ENCODE assay signal across 10 mouse cellular contexts in the genomic region with DNA sequence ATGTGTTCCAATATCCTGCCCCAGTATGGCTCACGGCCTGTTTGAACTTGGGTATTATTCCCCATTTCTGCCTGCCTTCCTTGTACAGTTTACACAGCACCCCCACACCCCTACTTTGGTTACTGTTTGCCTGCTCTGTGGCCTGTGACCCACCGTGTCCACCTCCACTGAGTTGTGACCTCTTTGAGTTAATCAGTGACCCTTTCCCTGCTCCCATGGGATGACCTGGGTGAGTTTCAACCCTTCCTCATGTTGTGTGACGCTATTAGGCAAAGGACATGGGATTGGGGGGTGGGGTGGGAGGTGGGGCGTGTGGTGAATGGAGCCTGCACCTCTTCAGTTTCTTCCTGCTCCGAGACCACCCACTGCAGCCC. TPM values are rescaled to one million over a fixed set of nuclear protein-coding genes. Genes with fewer than 3 reads are reported as not detected.
A peak's percentile ranks its signal among the peaks of the same experiment; 100 is the strongest.
DNase-seq lines count a peak whose midpoint lies in the region; ATAC-seq lines count a peak whose summit lies in the region.
"Had no signal": no experiment of that assay in that cellular context is flagged by ENCODE, and none has a peak within 500 bp of the region (broad histone marks: within the 10 kb centered on the region; RNA-seq: fewer than 3 reads in every experiment).

No protein-coding gene starts in this region.

- no peaks in the 10 kb centered on the region for H3K27me3 ChIP-seq in heart, embryonic 14.5 days (ENCODE audit: control insufficient read depth, insufficient read depth, low read length)
- no peaks in the 10 kb centered on the region for H3K27me3 ChIP-seq in forebrain, embryonic 14.5 days (replicated peaks; ENCODE audit: control insufficient read depth, insufficient read depth, low read length)
- no peaks in the 10 kb centered on the region for H3K27me3 ChIP-seq in midbrain, embryonic 16.5 days (ENCODE audit: control insufficient read depth, insufficient read depth, low read depth, low read length)

- WGBS in heart, embryonic 14.5 days, result 68% methylated on average over 5 of the region's 5 CpGs
- WGBS in forebrain, embryonic 14.5 days, result 65% methylated on average over 5 of the region's 5 CpGs
- 59% methylated on average over 5 of the region's 5 CpGs for WGBS in midbrain, embryonic 16.5 days

- no peak overlapping the region for H3K4me3 ChIP-seq in heart, embryonic 14.5 days (ENCODE audit: control insufficient read depth in 1 of 2, insufficient read depth in 1 of 2, low read depth in 1 of 2, low read length in 2 of 2)
- H3K4me3 ChIP-seq in forebrain, embryonic 14.5 days (ENCODE audit: low read depth, low read length), result peak overlapping the region; percentile 68; the same call in 1 of the 2 replicates
- H3K4me3 ChIP-seq in midbrain, embryonic 16.5 days (ENCODE audit: low read depth, low read length), result peak overlapping the region; percentile 68

- ATAC-seq in heart, embryonic 14.5 days (ENCODE audit: insufficient number of reproducible peaks, insufficient read depth, low FRiP score, low read depth), result no peak
- ATAC-seq in forebrain, embryonic 14.5 days, result no peak
- ATAC-seq in midbrain, embryonic 16.5 days, result no peak

- no peak overlapping the region for H3K9ac ChIP-seq in heart, embryonic 14.5 days (ENCODE audit: low read length)
- peak overlapping the region; percentile 82; the same call in 1 of the 2 replicates for H3K9ac ChIP-seq in forebrain, embryonic 14.5 days (ENCODE audit: low read length)
- peak overlapping the region; percentile 83 for H3K9ac ChIP-seq in midbrain, embryonic 16.5 days (ENCODE audit: low read depth, low read length)

- no peaks in the 10 kb centered on the region; the same call in 1 of the 2 replicates for H3K36me3 ChIP-seq in heart, embryonic 14.5 days (ENCODE audit: control insufficient read depth, insufficient read depth, low read length)
- H3K36me3 ChIP-seq in forebrain, embryonic 14.5 days (ENCODE audit: control insufficient read depth, insufficient read depth, low read length), result no peaks in the 10 kb centered on the region
- H3K36me3 ChIP-seq in midbrain, embryonic 16.5 days (ENCODE audit: control insufficient read depth, insufficient read depth, low read length), result no peaks in the 10 kb centered on the region

- intact Hi-C loops in heart, postnatal 14 days (cut with DNase I), result no loop called here
- intact Hi-C loops in left cerebral cortex, postnatal 10 days (cut with DNase I), result no loop called here

- H3K4me1 ChIP-seq in heart, embryonic 14.5 days (ENCODE audit: control insufficient read depth in 2 of 2, insufficient read depth in 2 of 2, low read length in 2 of 2), result peaks cover 4 to 19% of the 10 kb centered on the region in 2 experiments
- peaks cover 10% of the 10 kb centered on the region; the same call in 1 of the 2 replicates for H3K4me1 ChIP-seq in forebrain, embryonic 14.5 days (ENCODE audit: control insufficient read depth, insufficient read depth, low read length)
- H3K4me1 ChIP-seq in midbrain, embryonic 16.5 days (ENCODE audit: control insufficient read depth, insufficient read depth, low read length), result peaks cover 21% of the 10 kb centered on the region

- H3K4me2 ChIP-seq in heart, embryonic 14.5 days (ENCODE audit: low read length), result peak overlapping the region; percentile 89; the same call in 1 of the 2 replicates
- H3K4me2 ChIP-seq in forebrain, embryonic 14.5 days (ENCODE audit: low read length), result peak overlapping the region; percentile 80
- H3K4me2 ChIP-seq in midbrain, embryonic 16.5 days (ENCODE audit: low read length), result peak overlapping the region; percentile 71

- no peaks in the 10 kb centered on the region for H3K9me3 ChIP-seq in heart, embryonic 14.5 days (ENCODE audit: control insufficient read depth, low read length)
- no peaks in the 10 kb centered on the region for H3K9me3 ChIP-seq in forebrain, embryonic 14.5 days (replicated peaks; ENCODE audit: control insufficient read depth, low read length)
- H3K9me3 ChIP-seq in midbrain, embryonic 16.5 days (replicated peaks; ENCODE audit: control insufficient read depth, low read length, poor library complexity, severe bottlenecking), result no peaks in the 10 kb centered on the region

- H3K27ac ChIP-seq in heart, embryonic 14.5 days (replicated peaks in 1 of 2; ENCODE audit: control insufficient read depth in 1 of 2, insufficient read depth in 1 of 2, low read depth in 2 of 2, low read length in 2 of 2), result no peak overlapping the region
- no peak overlapping the region for H3K27ac ChIP-seq in forebrain, embryonic 14.5 days (ENCODE audit: low read depth, low read length)
- no peak overlapping the region for H3K27ac ChIP-seq in midbrain, embryonic 16.5 days (ENCODE audit: low read length)

- no peak for DNase-seq in heart, postnatal 14 days
- no peak for DNase-seq in forebrain, embryonic 14.5 days (ENCODE audit: low spot score)
- peak; percentile 63 for DNase-seq in kidney, postnatal 10 days
- no peak for DNase-seq in thymus, postnatal 0 days (ENCODE audit: low spot score)
- no peak for DNase-seq in left cerebral cortex, postnatal 10 days (ENCODE audit: extremely low spot score in 1 of 2, low spot score in 2 of 2)
- DNase-seq in thymus, postnatal 25 days, result no peak

RNA-seq across cellular contexts. Expression of a gene that starts 1.4 kb away (rescaled TPM):
- 13.0 and 13.4 TPM in 2 replicates for polyA plus RNA-seq in heart, embryonic 14.5 days (2014; fragmentation: Nextera tagmentation; extraction: Ambion mirVana)
- 10 to 100 TPM; 28.4 to 31.5 TPM for total RNA-seq in heart, postnatal 14 days (2021)
- 18.6 and 21.6 TPM in 2 replicates for polyA plus RNA-seq in forebrain, embryonic 14.5 days (2014; fragmentation: Nextera tagmentation; extraction: Ambion mirVana)
- polyA plus RNA-seq in midbrain, embryonic 16.5 days (2015; fragmentation: Nextera tagmentation; extraction: Ambion mirVana), result 23.5 and 27.0 TPM in 2 replicates
- 28.9 and 31.7 TPM in 2 replicates for polyA plus RNA-seq in thymus, postnatal 0 days (2015; fragmentation: Nextera tagmentation; extraction: Ambion mirVana)
- total RNA-seq in left cerebral cortex, postnatal 10 days (2021), result 10 to 100 TPM; 18.4 to 19.1 TPM

RNA-seq across cellular contexts. Expression of a gene that starts 21.1 kb away (rescaled TPM):
- not detected in 2 replicates for polyA plus RNA-seq in heart, embryonic 14.5 days (2014; fragmentation: Nextera tagmentation; extraction: Ambion mirVana)
- total RNA-seq in heart, postnatal 14 days (2021), result not detected
- not detected in 2 replicates for polyA plus RNA-seq in forebrain, embryonic 14.5 days (2014; fragmentation: Nextera tagmentation; extraction: Ambion mirVana)
- not detected in 2 replicates for polyA plus RNA-seq in midbrain, embryonic 16.5 days (2015; fragmentation: Nextera tagmentation; extraction: Ambion mirVana)
- polyA plus RNA-seq in thymus, postnatal 0 days (2015; fragmentation: Nextera tagmentation; extraction: Ambion mirVana), result not detected in 2 replicates
- total RNA-seq in left cerebral cortex, postnatal 10 days (2021), result not detected
- total RNA-seq: granulocyte monocyte progenitor cell, adult 5-6 weeks had no signal
- polyA plus RNA-seq: brain, embryonic 14.5 days had no signal

RNA-seq across cellular contexts. Expression of a gene that starts 29.2 kb away (rescaled TPM):
- not detected in 2 replicates for polyA plus RNA-seq in heart, embryonic 14.5 days (2014; fragmentation: Nextera tagmentation; extraction: Ambion mirVana)
- total RNA-seq in heart, postnatal 14 days (2021), result not detected
- polyA plus RNA-seq in forebrain, embryonic 14.5 days (2014; fragmentation: Nextera tagmentation; extraction: Ambion mirVana), result not detected in 2 replicates
- not detected in 2 replicates for polyA plus RNA-seq in midbrain, embryonic 16.5 days (2015; fragmentation: Nextera tagmentation; extraction: Ambion mirVana)
- polyA plus RNA-seq in thymus, postnatal 0 days (2015; fragmentation: Nextera tagmentation; extraction: Ambion mirVana), result not detected in 2 replicates
- total RNA-seq in left cerebral cortex, postnatal 10 days (2021), result not detected
- total RNA-seq: granulocyte monocyte progenitor cell, adult 5-6 weeks had no signal

Comparison
In these comparisons a context has a peak if more than half of its experiments do, and no peak if none do; other contexts are left out.
1. H3K4me3 ChIP-seq: peak in forebrain, embryonic 14.5 days (single experiment) and midbrain, embryonic 16.5 days (single experiment); none in heart, embryonic 14.5 days (0 of 2).
2. Peak in every context shown above with its lines, with median percentiles within 50 percentile points of each other: H3K4me2 ChIP-seq.